13 mouse cellular contexts compared by ENCODE assay signal in genomic region chr15:79697558-79698187, GRCm38 (mm10). TPM values are rescaled to one million over a fixed set of nuclear protein-coding genes. Genes with fewer than 3 reads are reported as not detected.
DNase-seq lines count a peak whose midpoint lies in the region; ATAC-seq and TF ChIP-seq lines count a peak whose summit lies in the region.
"Had no signal": no experiment of that assay in that cellular context is flagged by ENCODE, and none has a peak within 500 bp of the region (broad histone marks: within the 10 kb centered on the region; RNA-seq: fewer than 3 reads in every experiment).

No protein-coding gene starts in this region.

- no peak for TF ChIP-seq CTCF in layer of hippocampus, adult 2 months (conservative IDR thresholded peaks at IDR 0.05)

- peaks cover 3% of the 10 kb centered on the region; the same call in 1 of the 2 replicates for H3K36me3 ChIP-seq in forebrain, embryonic 16.5 days (ENCODE audit: control insufficient read depth, insufficient read depth)
- H3K36me3 ChIP-seq in liver, embryonic 16.5 days (ENCODE audit: control insufficient read depth, insufficient read depth): peaks cover 7% of the 10 kb centered on the region; the same call in 1 of the 2 replicates

- peak overlapping the region; percentile 15; the same call in 1 of the 2 replicates for H3K27ac ChIP-seq in layer of hippocampus, adult 2 months
- peak overlapping the region; percentile 63 for H3K27ac ChIP-seq in forebrain, embryonic 16.5 days (ENCODE audit: low read length)
- 0 out of 2 replicates have a peak overlapping the region, but pooled peaks have one; percentile 3 for H3K27ac ChIP-seq in liver, embryonic 16.5 days (ENCODE audit: low read length)
- H3K27ac ChIP-seq: midbrain, embryonic 12.5 days had no signal

- ATAC-seq in forebrain, embryonic 16.5 days: no peak
- ATAC-seq in liver, embryonic 16.5 days (ENCODE audit: low read depth): no peak

- no peak for DNase-seq in layer of hippocampus, adult 2 months (ENCODE audit: low spot score in 2 of 2)
- no peak for DNase-seq in layer of hippocampus, adult 9-10 months (ENCODE audit: low spot score)
- peak; percentile 40 for DNase-seq in ZHBTc4 (ENCODE audit: low read depth, low spot score)
- DNase-seq in adrenal gland, adult 8-10 months: no peak
- DNase-seq in urinary bladder, adult 18-20 months (ENCODE audit: low spot score in 2 of 2): no peak
- DNase-seq in heart, postnatal 14 days: no peak
- DNase-seq: gastrocnemius, postnatal 14 days; lung, embryonic 14.5 days; thymus, postnatal 14 days had no signal

- no peaks in the 10 kb centered on the region for H3K27me3 ChIP-seq in forebrain, embryonic 16.5 days (replicated peaks; ENCODE audit: control insufficient read depth, insufficient read depth, low read length)
- no peaks in the 10 kb centered on the region for H3K27me3 ChIP-seq in liver, embryonic 16.5 days (ENCODE audit: control insufficient read depth, insufficient read depth, low read depth, low read length)
- H3K27me3 ChIP-seq: CH12.LX; midbrain, embryonic 12.5 days had no signal

- intact Hi-C loops in heart, postnatal 14 days (cut with DNase I): no loop called here

- peaks cover 13% of the 10 kb centered on the region for H3K4me1 ChIP-seq in forebrain, embryonic 16.5 days (replicated peaks; ENCODE audit: control insufficient read depth, insufficient read depth, low read length)
- H3K4me1 ChIP-seq in liver, embryonic 16.5 days (ENCODE audit: control insufficient read depth, low read depth, low read length): peaks cover 53% of the 10 kb centered on the region

- H3K4me3 ChIP-seq in layer of hippocampus, adult 2 months: no peak overlapping the region
- H3K4me3 ChIP-seq in forebrain, embryonic 16.5 days (replicated peaks; ENCODE audit: low read length): no peak overlapping the region
- H3K4me3 ChIP-seq in liver, embryonic 16.5 days (ENCODE audit: low read depth, low read length): no peak overlapping the region
- H3K4me3 ChIP-seq: midbrain, embryonic 12.5 days had no signal

- 69% methylated on average over 9 of the region's 9 CpGs for WGBS in forebrain, embryonic 16.5 days
- WGBS in liver, embryonic 16.5 days (ENCODE audit: insufficient replicate concordance): 67% methylated on average over 9 of the region's 9 CpGs

- no peaks in the 10 kb centered on the region for H3K9me3 ChIP-seq in forebrain, embryonic 16.5 days (ENCODE audit: control insufficient read depth, low read length)
- no peaks in the 10 kb centered on the region for H3K9me3 ChIP-seq in liver, embryonic 16.5 days (replicated peaks; ENCODE audit: control insufficient read depth, low read length)
- H3K9me3 ChIP-seq: midbrain, embryonic 12.5 days had no signal

- H3K4me2 ChIP-seq in forebrain, embryonic 16.5 days (ENCODE audit: low read length): no peak overlapping the region
- H3K4me2 ChIP-seq in liver, embryonic 16.5 days (ENCODE audit: low read depth, low read length): no peak overlapping the region
- H3K4me2 ChIP-seq: lung, embryonic 14.5 days; midbrain, embryonic 12.5 days had no signal

- no peak overlapping the region for H3K9ac ChIP-seq in forebrain, embryonic 16.5 days (replicated peaks; ENCODE audit: low read depth, low read length)
- H3K9ac ChIP-seq in liver, embryonic 16.5 days (ENCODE audit: low read depth, low read length): no peak overlapping the region
- H3K9ac ChIP-seq: lung, embryonic 14.5 days; midbrain, embryonic 12.5 days had no signal

RNA-seq across cellular contexts. Expression of gene Gtpbp1, which starts 7.0 kb away (rescaled TPM):
- 10 to 100 TPM; 52.4 to 59.1 TPM for total RNA-seq in layer of hippocampus, adult 2 months (2021)
- polyA plus RNA-seq in forebrain, embryonic 16.5 days (2015; fragmentation: Nextera tagmentation; extraction: Ambion mirVana): 55.7 and 56.5 TPM in 2 replicates
- polyA plus RNA-seq in liver, embryonic 16.5 days (2015; fragmentation: Nextera tagmentation; extraction: Ambion mirVana): 26.2 and 28.5 TPM in 2 replicates
- 10 to 100 TPM; 27.2 to 43.1 (median 32.1) TPM for total RNA-seq in adrenal gland, adult 8-10 months (2022)
- 10 to 100 TPM; 30.3 to 33.2 TPM for total RNA-seq in heart, postnatal 14 days (2021)

RNA-seq across cellular contexts. Expression of gene Josd1, which starts 10.0 kb away (rescaled TPM):
- 10 to 100 TPM; 46.0 to 47.0 TPM for total RNA-seq in layer of hippocampus, adult 2 months (2021)
- polyA plus RNA-seq in forebrain, embryonic 16.5 days (2015; fragmentation: Nextera tagmentation; extraction: Ambion mirVana): 24.5 and 25.2 TPM in 2 replicates
- 19.2 and 21.6 TPM in 2 replicates for polyA plus RNA-seq in liver, embryonic 16.5 days (2015; fragmentation: Nextera tagmentation; extraction: Ambion mirVana)
- total RNA-seq in adrenal gland, adult 8-10 months (2022): 10 to 100 TPM; 22.8 to 30.3 (median 25.0) TPM
- total RNA-seq in heart, postnatal 14 days (2021): 10 to 100 TPM; 28.1 to 30.9 TPM

RNA-seq across cellular contexts. Expression of gene Tomm22, which starts 27.0 kb away (rescaled TPM):
- total RNA-seq in layer of hippocampus, adult 2 months (2021): 100 to 1,000 TPM in 1 of 2 experiments, 10 to 100 TPM in 1; 99.9 to 105 TPM
- polyA plus RNA-seq in forebrain, embryonic 16.5 days (2015; fragmentation: Nextera tagmentation; extraction: Ambion mirVana): 249 and 262 TPM in 2 replicates
- polyA plus RNA-seq in liver, embryonic 16.5 days (2015; fragmentation: Nextera tagmentation; extraction: Ambion mirVana): 116 and 125 TPM in 2 replicates
- total RNA-seq in adrenal gland, adult 8-10 months (2022): 100 to 1,000 TPM in 2 of 4 experiments, 10 to 100 TPM in 2; 95.5 to 120 (median 105) TPM
- 100 to 1,000 TPM; 109 to 139 TPM for total RNA-seq in heart, postnatal 14 days (2021)

RNA-seq across cellular contexts. Expression of gene Cby1, which starts 38.7 kb away (rescaled TPM):
- 10 to 100 TPM; 39.5 to 45.4 TPM for total RNA-seq in layer of hippocampus, adult 2 months (2021)
- 116 and 117 TPM in 2 replicates for polyA plus RNA-seq in forebrain, embryonic 16.5 days (2015; fragmentation: Nextera tagmentation; extraction: Ambion mirVana)
- polyA plus RNA-seq in liver, embryonic 16.5 days (2015; fragmentation: Nextera tagmentation; extraction: Ambion mirVana): 10.2 and 11.8 TPM in 2 replicates
- 10 to 100 TPM; 21.7 to 31.1 (median 24.9) TPM for total RNA-seq in adrenal gland, adult 8-10 months (2022)
- 10 to 100 TPM; 24.7 to 24.9 TPM for total RNA-seq in heart, postnatal 14 days (2021)

RNA-seq across cellular contexts. Expression of gene Fam227a, which starts 38.9 kb away (rescaled TPM):
- 10 to 100 TPM; 12.3 to 13.1 TPM for total RNA-seq in layer of hippocampus, adult 2 months (2021)
- polyA plus RNA-seq in forebrain, embryonic 16.5 days (2015; fragmentation: Nextera tagmentation; extraction: Ambion mirVana): 3.9 and 4.5 TPM in 2 replicates
- polyA plus RNA-seq in liver, embryonic 16.5 days (2015; fragmentation: Nextera tagmentation; extraction: Ambion mirVana): 0.14 and 0.15 TPM in 2 replicates
- total RNA-seq in adrenal gland, adult 8-10 months (2022): 1 to 10 TPM; 2.8 to 6.2 (median 4.4) TPM
- total RNA-seq in heart, postnatal 14 days (2021): 1 to 10 TPM; 1.4 to 2.1 TPM

Comparison
In these comparisons a context has a peak if more than half of its experiments do, and no peak if none do; other contexts are left out.
1. H3K27ac ChIP-seq: peak in every context shown above with its lines; median percentile 63 in forebrain, embryonic 16.5 days; 15 in layer of hippocampus, adult 2 months; 3 in liver, embryonic 16.5 days.